Mouse (Mus musculus): ENCODE results near the gene Irak1.

Gene Irak1

GRCm38 (mm10) chrX:73966248-73967176 is 57.2 kb downstream of the Irak1 start, which contains the start of gene Hcfc1:
Gene Hcfc1 (minus strand): TSS chrX:73966357.
- peak; percentile 86 to 90 for DNase-seq (ENCODE audit: low spot score in 2 of 2)

GRCm38 (mm10) chrX:73965307-73965706 is 58.4 kb downstream of the Irak1 start:
- peak; percentile 64 to 70 for DNase-seq (ENCODE audit: low spot score in 2 of 2)

- no peak for DNase-seq (ENCODE audit: low spot score in 2 of 2)
Measured at GRCm38 (mm10) chrX:73964363-73964762, 59.4 kb downstream of the Irak1 start.

Data from right cerebral cortex, adult 2 months (tissue).